In the genomic region with DNA sequence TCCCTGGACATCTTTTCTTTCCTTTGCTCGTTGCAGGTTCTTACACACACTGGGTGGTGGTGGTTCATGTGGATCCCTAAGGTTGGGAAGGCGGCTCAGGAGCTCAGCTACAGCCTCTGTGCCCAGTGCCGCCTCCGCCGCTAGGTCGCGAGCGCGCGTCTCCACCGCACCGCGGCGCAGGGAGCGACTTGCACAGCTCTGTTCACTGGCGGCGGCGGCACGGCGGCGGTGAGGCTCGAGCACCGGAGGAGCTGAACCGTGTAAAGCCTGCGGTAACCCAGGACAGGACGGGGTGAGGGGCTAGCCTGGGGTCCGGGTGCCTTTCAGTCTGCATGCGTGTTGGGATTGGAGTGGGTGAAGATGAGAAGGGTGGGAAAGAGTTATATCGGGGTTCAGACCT, we compare ENCODE assay signal across 8 mouse cellular contexts. TPM values are rescaled to one million over a fixed set of nuclear protein-coding genes. Genes with fewer than 3 reads are reported as not detected.
DNase-seq lines count a peak whose midpoint lies in the region; ATAC-seq and TF ChIP-seq lines count a peak whose summit lies in the region.

Gene Mrap2 (plus strand): TSS at position 201 of the 400 bp plus-strand sequence.

- no peaks in the 10 kb centered on the region for H3K9me3 ChIP-seq in embryonic facial prominence, embryonic 15.5 days (replicated peaks)
- no peaks in the 10 kb centered on the region for H3K9me3 ChIP-seq in liver, embryonic 14.5 days (ENCODE audit: control insufficient read depth, low read length)

- ATAC-seq in embryonic facial prominence, embryonic 15.5 days (ENCODE audit: insufficient number of reproducible peaks, low FRiP score, low TSS enrichment, low read depth) = peak; percentile 69; the same call in 1 of the 2 replicates
- ATAC-seq in liver, embryonic 14.5 days (ENCODE audit: insufficient read depth) = no peak

- no peak for TF ChIP-seq POLR2A in olfactory bulb, adult 2 months (IDR thresholded peaks at IDR 0.05; ENCODE audit: insufficient read depth, low read depth, low read length)

- H3K27ac ChIP-seq in embryonic facial prominence, embryonic 15.5 days (replicated peaks) = no peak within 1 kb of the TSS
- H3K27ac ChIP-seq in liver, embryonic 14.5 days = no peak within 1 kb of the TSS
- no peak within 1 kb of the TSS for H3K27ac ChIP-seq in olfactory bulb, adult 2 months (ENCODE audit: insufficient read depth, low read depth, low read length)

- H3K27me3 ChIP-seq in embryonic facial prominence, embryonic 15.5 days = peaks cover 26% of the 10 kb centered on the region
- peaks cover 20% of the 10 kb centered on the region for H3K27me3 ChIP-seq in liver, embryonic 14.5 days (ENCODE audit: control insufficient read depth, insufficient read depth, low read length)

- 1% methylated on average over 29 of the region's 29 CpGs for WGBS in embryonic facial prominence, embryonic 15.5 days
- WGBS in liver, embryonic 14.5 days (ENCODE audit: insufficient replicate concordance) = 2% methylated on average over 29 of the region's 29 CpGs
- under 1% methylated on average over 29 of the region's 29 CpGs for WGBS in olfactory bulb, adult 2 months

- peak; percentile 18 for DNase-seq in thymus, postnatal 14 days
- DNase-seq in thymus, adult 18-20 months = no peak
- DNase-seq in heart, postnatal 14 days = peak; percentile 57 to 61
- DNase-seq in kidney, postnatal 4 days = peak; percentile 68 to 80
- DNase-seq in liver, embryonic 14.5 days (ENCODE audit: low read depth in 3 of 3, low spot score in 3 of 3) = no peak
- DNase-seq in yolk sac, embryonic 10.5 days (ENCODE audit: low spot score) = peak; percentile 24

- H3K4me2 ChIP-seq in embryonic facial prominence, embryonic 15.5 days (replicated peaks) = peak within 1 kb of the TSS; percentile 52
- no peak within 1 kb of the TSS for H3K4me2 ChIP-seq in liver, embryonic 14.5 days (ENCODE audit: low read depth)

- TF ChIP-seq CTCF in liver, embryonic 14.5 days (IDR thresholded peaks at IDR 0.05; ENCODE audit: low read depth) = peak; percentile 28
- peak; percentile 28; the same call in 1 of the 2 replicates for TF ChIP-seq CTCF in olfactory bulb, adult 2 months (IDR thresholded peaks at IDR 0.05; ENCODE audit: insufficient read depth, low read depth, low read length)

- peak within 1 kb of the TSS; percentile 37 for H3K4me3 ChIP-seq in embryonic facial prominence, embryonic 15.5 days (replicated peaks)
- no peak within 1 kb of the TSS for H3K4me3 ChIP-seq in liver, embryonic 14.5 days (ENCODE audit: insufficient read depth in 1 of 2, low read depth in 2 of 2, low read length in 2 of 2)
- peak within 1 kb of the TSS; percentile 34 for H3K4me3 ChIP-seq in olfactory bulb, adult 2 months (ENCODE audit: insufficient read depth, low read depth, low read length)

- no peak within 1 kb of the TSS for H3K9ac ChIP-seq in embryonic facial prominence, embryonic 15.5 days
- H3K9ac ChIP-seq in liver, embryonic 14.5 days (replicated peaks) = no peak within 1 kb of the TSS

- peaks cover 17% of the 10 kb centered on the region for H3K4me1 ChIP-seq in embryonic facial prominence, embryonic 15.5 days
- no peaks in the 10 kb centered on the region for H3K4me1 ChIP-seq in liver, embryonic 14.5 days (replicated peaks; ENCODE audit: control insufficient read depth in 2 of 2, insufficient read depth in 2 of 2, low read length in 1 of 2)
- peaks cover 12% of the 10 kb centered on the region for H3K4me1 ChIP-seq in olfactory bulb, adult 2 months (ENCODE audit: control insufficient read depth, insufficient read depth, low read length)

- TF ChIP-seq EP300 in liver, embryonic 14.5 days (IDR thresholded peaks at IDR 0.05; ENCODE audit: low read depth) = no peak

- no peaks in the 10 kb centered on the region for H3K36me3 ChIP-seq in embryonic facial prominence, embryonic 15.5 days
- H3K36me3 ChIP-seq in liver, embryonic 14.5 days (replicated peaks; ENCODE audit: control insufficient read depth, insufficient read depth, low read depth) = no peaks in the 10 kb centered on the region

- intact Hi-C loops in heart, postnatal 14 days (cut with DNase I) = no loop called here

RNA-seq across cellular contexts. Expression of gene Mrap2, which starts in this region (rescaled TPM):
- 0.24 and 0.63 TPM in 2 replicates for polyA plus RNA-seq in embryonic facial prominence, embryonic 15.5 days (2015; fragmentation: Nextera tagmentation; extraction: Ambion mirVana)
- 1 to 10 TPM; 3.2 to 4.1 TPM for total RNA-seq in heart, postnatal 14 days (2021)
- not detected in 2 replicates for polyA plus RNA-seq in liver, embryonic 14.5 days (2012; rRNA removed)
- not detected in 2 replicates for polyA plus RNA-seq in liver, embryonic 14.5 days (2014; fragmentation: Nextera tagmentation; extraction: Ambion mirVana)
- polyA plus RNA-seq in olfactory bulb, adult 2 months (2012; ENCODE audit: insufficient read depth, insufficient read length, low replicate concordance, missing spikeins) = not detected in 2 replicates

Comparison
In these comparisons a context has a peak if more than half of its experiments do, and no peak if none do; other contexts are left out.
1. DNase-seq: peak in thymus, postnatal 14 days (single experiment), heart, postnatal 14 days (2 of 2), kidney, postnatal 4 days (2 of 2) and yolk sac, embryonic 10.5 days (single experiment); none in thymus, adult 18-20 months (0 of 2) and liver, embryonic 14.5 days (0 of 3).
2. Peak in ATAC-seq, H3K4me3 ChIP-seq and H3K4me2 ChIP-seq in embryonic facial prominence, embryonic 15.5 days; RNA of the gene not detected or under 1 TPM.